Mouse (Mus musculus): Measurements from ENCODE around the gene Gm26741.
"Not testable (repeated sequence)": the region's sequence is repeated elsewhere in the genome, so short reads cannot be mapped to it uniquely, and the experiment has no call there.

Gene Gm26741

DNA sequence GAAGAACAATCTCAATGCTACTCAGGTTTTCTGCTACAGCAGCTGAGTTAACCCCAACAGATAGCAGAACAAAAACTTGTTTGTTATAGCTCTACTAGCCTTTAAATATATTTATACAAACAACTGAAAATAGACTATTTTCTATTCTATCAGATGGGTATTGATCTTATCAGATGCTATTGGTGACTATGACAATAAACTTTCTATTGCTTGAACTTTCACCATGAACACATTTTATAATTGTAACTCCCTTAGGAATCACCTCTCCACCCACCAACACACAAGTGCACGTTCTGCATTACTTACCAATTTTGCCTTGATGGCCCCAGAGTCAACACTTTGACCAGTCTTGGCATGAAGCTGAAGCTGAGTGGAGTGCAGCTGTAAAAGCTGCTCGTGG lies at the start of gene Gm26741:
Gm26741 (plus strand) TSS at position 301 of the 400 bp plus-strand sequence.
- no peak for DNase-seq (ENCODE audit: low read depth in 2 of 2, low spot score in 2 of 2)

DNA sequence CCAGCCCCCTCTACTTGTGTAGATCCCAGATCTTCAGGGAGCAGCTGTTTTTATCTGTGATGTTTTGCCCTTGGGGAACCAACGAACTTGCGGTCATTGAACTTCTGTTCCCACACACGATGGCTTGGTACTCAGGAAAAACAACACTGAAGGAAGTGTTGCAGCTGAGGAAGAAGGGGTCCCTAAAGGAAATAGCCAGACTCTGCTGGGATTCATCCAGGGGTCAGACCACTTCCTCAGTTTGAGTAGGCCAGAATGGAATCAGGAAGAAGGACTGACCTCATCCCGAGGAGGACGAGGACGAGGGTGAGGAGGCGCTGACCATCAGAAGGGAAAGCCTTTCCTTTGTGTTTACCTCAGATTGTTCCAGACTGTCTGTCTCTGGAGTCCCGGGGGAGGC lies 49.4 kb upstream of the Gm26741 start:
- DNase-seq (ENCODE audit: low read depth in 2 of 2, low spot score in 2 of 2) = no peak

- DNase-seq (ENCODE audit: low read depth in 2 of 2, low spot score in 2 of 2) = no peak
Measured at GRCm38 (mm10) chr10:52319506-52320286, 38.9 kb upstream of the Gm26741 start.

- DNase-seq (ENCODE audit: low read depth in 2 of 2, low spot score in 2 of 2) = no peak
Measured at GRCm38 (mm10) chr10:52321918-52322317, 36.6 kb upstream of the Gm26741 start.

DNA sequence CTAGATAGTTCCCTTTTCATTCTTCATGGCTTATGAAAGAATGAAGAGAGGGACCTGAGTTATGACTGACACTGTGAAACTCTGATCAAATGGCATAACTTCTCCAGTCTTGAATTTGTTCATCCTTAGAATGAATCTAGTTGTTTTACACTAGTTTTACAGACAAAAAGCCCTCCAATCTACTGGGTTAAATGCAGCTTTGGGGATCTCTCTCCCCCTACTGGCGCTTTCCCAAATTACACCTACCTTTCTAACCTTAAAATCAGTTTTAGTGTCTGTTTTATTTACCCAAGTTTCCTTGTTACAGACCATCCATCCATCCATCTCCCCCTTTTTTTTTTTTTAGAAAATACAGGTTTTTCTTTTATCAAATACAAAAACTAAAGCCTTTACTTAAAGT lies 27.6 kb upstream of the Gm26741 start:
- DNase-seq (ENCODE audit: low read depth in 2 of 2, low spot score in 2 of 2) = peak in 1 of 2 experiments; percentile 11

DNA sequence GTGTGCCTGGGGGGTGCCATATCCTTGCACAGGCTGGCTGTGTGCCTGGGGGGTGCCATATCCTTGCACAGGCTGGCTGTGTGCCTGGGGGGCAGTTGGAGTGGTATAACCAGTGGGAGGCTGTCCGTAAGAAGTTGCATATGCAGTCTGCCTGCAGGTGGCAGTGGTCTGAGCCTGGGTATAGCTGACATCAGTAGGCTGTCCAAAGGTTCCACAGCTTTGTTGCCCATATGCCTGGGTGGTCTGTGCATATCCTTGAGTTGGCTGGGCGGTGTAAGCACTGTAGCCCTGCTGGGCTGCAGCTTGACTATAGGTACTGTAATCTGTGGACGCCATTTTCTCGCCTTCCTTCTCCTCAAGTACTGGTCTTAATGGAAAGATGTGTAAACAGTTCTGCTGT lies 15.2 kb upstream of the Gm26741 start:
- DNase-seq (ENCODE audit: low read depth in 2 of 2, low spot score in 2 of 2) = not testable (repeated sequence)

DNA sequence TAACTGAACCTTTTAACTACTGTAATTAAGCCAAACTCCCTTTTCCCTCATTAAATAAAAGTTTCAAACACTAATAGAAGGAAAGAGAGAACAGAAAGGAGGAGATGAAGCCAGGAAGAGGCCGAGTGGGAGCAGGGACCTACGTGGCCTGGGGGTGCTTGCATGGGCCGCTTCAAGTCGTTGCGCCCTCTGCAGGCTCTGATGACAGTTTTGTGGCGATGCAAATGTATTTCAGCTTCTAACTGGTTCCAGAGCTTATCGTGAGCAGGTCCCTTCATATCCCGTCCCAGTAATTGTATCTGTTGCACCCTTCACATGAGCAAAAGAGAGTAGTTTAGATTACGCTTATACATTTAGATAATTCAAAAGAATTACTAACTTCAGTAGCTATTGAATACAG lies 5.4 kb upstream of the Gm26741 start:
- no peak for DNase-seq (ENCODE audit: low read depth in 2 of 2, low spot score in 2 of 2)

- no peak for DNase-seq (ENCODE audit: low read depth in 2 of 2, low spot score in 2 of 2)
Measured at GRCm38 (mm10) chr10:52360241-52360735, 1.7 kb downstream of the Gm26741 start.

- no peak for DNase-seq (ENCODE audit: low read depth in 2 of 2, low spot score in 2 of 2)
Measured at GRCm38 (mm10) chr10:52360862-52361609, 2.5 kb downstream of the Gm26741 start.

DNA sequence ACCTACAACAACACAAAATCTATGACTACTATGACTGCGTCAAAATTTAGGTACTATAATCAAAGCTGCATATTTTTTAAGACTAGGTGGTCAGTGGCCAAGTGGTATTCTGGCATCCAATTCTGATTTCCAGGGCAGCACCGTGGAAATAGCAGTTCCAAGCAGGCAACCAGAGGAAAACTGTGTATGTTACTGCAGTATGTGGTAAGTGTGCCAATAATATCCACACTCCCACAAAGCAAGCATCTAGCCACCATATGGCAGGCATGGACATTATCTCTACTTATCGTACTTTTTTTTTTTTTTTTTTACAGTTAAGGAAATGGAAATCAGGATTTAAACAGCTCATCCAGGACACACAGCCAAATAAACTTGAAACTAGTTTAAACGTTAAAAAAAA lies 9.8 kb downstream of the Gm26741 start:
- no peak for DNase-seq (ENCODE audit: low read depth in 2 of 2, low spot score in 2 of 2)

DNA sequence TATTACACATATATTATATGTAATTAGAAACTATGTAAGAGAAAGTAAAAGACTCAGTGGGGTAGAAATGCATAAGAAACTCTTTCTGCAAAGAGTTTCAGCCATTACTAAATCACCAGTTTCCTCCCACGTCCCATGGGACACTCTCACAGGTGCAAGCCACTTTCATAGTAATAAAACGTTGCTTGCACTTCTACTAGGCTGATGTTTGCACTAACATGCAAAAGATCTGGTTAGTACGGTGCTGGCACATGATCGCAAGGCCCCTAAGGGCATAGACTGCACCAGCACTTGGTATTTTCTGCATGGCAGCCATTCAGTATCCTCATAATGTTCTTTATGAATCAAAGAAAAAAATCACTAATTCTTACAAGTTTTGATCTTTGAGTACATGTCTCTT lies 15.3 kb downstream of the Gm26741 start:
- DNase-seq (ENCODE audit: low read depth in 2 of 2, low spot score in 2 of 2) = no peak

DNA sequence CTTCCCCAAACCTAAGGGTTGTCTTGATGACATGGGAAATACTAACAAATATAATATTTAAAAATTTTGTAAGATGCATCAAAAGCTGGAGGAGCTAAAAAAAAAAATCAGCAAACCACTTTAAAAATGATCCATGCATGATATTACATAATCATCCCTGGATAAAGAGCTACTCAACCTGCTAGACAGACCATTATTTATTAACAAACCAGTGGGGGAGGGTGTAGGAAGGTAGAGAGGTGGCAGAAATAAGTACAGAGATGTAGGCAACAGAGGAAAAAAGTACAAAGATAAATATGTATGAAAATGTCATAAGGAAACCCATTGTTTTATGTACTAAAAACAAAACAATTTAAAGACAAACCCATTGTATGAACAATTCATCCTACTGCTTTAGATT lies 16.1 kb downstream of the Gm26741 start:
- DNase-seq (ENCODE audit: low read depth in 2 of 2, low spot score in 2 of 2) = no peak

DNA sequence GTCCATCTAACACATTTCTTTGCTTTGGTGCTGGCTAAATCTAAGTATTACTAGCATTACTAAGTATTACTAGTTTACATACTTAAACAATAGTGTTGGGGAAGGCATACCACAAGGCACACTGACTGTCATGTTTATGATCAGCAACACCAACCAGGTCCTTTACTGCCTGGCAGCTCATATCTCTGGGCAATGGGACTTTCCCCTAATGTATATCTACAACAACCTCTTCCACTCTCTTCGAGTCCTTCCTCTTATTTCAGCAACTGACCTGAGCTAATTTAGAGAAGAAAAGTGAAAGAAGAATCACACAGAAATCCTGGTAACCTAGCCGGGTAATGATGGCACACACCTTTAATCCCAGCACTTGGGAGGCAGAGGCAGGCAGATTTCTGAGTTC lies 17.9 kb downstream of the Gm26741 start:
- no peak for DNase-seq (ENCODE audit: low read depth in 2 of 2, low spot score in 2 of 2)

GRCm38 (mm10) chr10:52377813-52378212 lies 19.2 kb downstream of the Gm26741 start:
- no peak for DNase-seq (ENCODE audit: low read depth in 2 of 2, low spot score in 2 of 2)

DNA sequence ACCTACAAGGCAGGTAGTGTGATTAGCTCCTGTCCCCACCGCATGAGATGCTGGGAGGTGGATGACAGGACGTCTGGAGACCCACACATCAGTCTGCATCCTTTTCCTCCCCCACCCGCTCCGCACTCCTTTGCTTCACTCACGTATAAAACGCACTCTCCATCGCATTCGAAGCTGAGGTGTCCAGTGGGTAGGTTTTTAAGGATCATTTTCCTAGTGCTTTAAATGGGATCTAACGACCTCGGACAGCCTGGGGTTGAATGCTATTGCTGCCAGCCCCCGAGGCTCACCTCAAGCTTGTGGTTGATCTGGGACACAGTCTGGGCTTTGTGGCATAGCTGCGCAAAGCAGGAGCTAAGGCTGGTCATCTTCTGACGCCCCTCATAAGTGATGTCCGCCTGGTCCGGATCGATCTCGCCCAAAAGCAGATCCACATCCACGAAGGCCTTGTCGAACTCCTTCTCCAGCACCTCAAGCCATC lies 22.8 kb downstream of the Gm26741 start:
- DNase-seq (ENCODE audit: low read depth in 2 of 2, low spot score in 2 of 2) = peak; percentile 2 to 6

- peak; percentile 94 to 95 for DNase-seq (ENCODE audit: low read depth in 2 of 2, low spot score in 2 of 2)
Measured at GRCm38 (mm10) chr10:52381845-52382591, 23.5 kb downstream of the Gm26741 start, which contains the start of gene Gopc. Gopc (minus strand) TSS chr10:52382124.

DNA sequence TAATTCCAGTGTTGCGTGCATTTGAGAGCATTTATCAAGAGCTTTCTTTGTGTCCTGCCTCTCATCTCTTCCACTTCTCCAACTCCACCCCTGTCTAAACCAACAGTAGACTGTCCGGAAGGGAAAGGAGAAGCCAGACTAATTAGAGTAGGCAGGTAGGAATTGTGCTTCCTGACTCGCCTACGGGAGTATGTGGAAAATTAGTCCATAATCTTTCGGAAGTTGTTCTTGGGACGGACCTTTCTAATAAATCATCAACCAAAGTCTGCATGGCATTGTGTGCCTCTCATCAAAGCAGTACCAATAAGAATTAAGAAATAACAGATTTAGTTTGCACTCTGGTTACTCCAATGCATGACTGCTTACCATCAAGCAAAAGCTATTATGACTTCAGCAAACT lies 24.5 kb downstream of the Gm26741 start:
- DNase-seq (ENCODE audit: low read depth in 2 of 2, low spot score in 2 of 2) = no peak

DNA sequence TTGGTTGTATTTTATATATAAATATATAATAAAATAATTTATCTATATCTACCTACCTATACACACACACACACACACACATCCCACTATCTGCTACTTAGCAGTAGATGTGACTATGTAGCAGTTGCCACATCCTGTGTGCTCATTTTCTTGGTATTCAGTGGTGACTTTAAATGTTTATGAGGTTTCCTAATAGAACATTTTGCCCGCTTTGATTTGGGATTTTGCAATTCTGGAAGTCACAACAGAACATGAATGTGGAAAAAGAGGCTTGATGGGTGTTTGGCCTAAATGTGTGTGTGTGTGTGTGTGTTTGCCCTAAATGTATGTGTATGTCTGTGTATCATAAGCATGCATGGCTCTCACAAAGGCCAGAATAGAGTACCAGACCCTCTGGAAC lies 25.0 kb downstream of the Gm26741 start:
- DNase-seq (ENCODE audit: low read depth in 2 of 2, low spot score in 2 of 2) = no peak

- DNase-seq (ENCODE audit: low read depth in 2 of 2, low spot score in 2 of 2) = peak; percentile 14 to 39
Measured at GRCm38 (mm10) chr10:52384823-52385610, 26.4 kb downstream of the Gm26741 start.

DNA sequence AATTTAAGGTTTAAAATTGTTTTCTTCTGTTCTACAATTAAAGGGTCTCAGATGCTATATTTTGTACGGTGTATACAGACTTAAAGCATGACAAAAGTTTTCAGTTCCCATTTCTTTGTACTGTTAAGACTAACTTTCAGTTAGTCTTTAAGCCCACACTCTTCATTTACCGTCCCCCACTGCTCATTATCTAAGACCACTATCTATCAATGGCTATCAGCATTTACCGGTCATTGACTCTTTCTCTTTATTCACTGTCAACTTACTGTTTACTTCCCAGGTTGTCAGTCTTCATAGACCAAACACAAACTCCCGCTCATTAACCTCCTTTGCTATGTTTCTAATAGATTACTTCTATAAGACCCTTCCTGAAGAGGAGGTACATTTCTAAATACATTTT lies 28.6 kb downstream of the Gm26741 start:
- DNase-seq (ENCODE audit: low read depth in 2 of 2, low spot score in 2 of 2) = no peak
